Mouse (Mus musculus): ENCODE measurements at regions not wholly inside any gene's neighbourhood (a gene's known extent, or its start where the extent isn't known, plus 50 kb on each side); places are given as distances from the start of the nearest gene placed in this dataset.

DNA sequence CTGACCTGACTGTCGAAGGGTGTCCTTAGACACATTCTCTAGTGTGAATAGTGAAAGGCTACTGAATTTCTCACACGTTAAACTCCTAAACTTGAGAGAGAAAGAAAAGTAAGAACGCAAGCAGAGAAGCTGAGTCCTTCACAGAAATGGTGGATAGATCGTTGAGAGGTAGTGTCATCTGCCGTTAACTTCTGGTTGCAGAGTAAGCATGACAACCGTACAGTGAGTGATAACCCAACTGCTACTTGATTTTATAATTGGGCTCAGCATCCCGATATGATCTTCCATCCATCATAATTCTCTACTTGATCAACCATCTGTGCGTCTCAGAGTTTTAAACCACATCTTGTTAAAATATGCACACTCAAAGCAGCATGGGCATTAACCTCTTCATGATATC lies 63.3 kb upstream of the Dnah5 start:
- H3K4me3 ChIP-seq (ENCODE audit: low read depth, low read length): no peak overlapping the region
- H3K27ac ChIP-seq (ENCODE audit: low read depth, low read length): no peak overlapping the region
- DNase-seq (ENCODE audit: low spot score): no peak
- no peak for ATAC-seq (ENCODE audit: low FRiP score)
- WGBS: 96% methylated on average over 8 of the region's 8 CpGs
- no peak overlapping the region for H3K9ac ChIP-seq (replicated peaks; ENCODE audit: low read length, poor library complexity, severe bottlenecking)
- no peak for TF ChIP-seq CTCF (IDR thresholded peaks at IDR 0.05)
- no peaks in the 10 kb centered on the region for H3K9me3 ChIP-seq (ENCODE audit: low read length)
- no peak overlapping the region for H3K4me2 ChIP-seq (ENCODE audit: low read depth, low read length, poor library complexity, severe bottlenecking)
- H3K4me1 ChIP-seq (ENCODE audit: insufficient read depth, low read length): no peaks in the 10 kb centered on the region
- no peaks in the 10 kb centered on the region for H3K27me3 ChIP-seq (ENCODE audit: insufficient read depth, low read length)
- no peaks in the 10 kb centered on the region for H3K36me3 ChIP-seq (ENCODE audit: insufficient read depth, low read length)

DNA sequence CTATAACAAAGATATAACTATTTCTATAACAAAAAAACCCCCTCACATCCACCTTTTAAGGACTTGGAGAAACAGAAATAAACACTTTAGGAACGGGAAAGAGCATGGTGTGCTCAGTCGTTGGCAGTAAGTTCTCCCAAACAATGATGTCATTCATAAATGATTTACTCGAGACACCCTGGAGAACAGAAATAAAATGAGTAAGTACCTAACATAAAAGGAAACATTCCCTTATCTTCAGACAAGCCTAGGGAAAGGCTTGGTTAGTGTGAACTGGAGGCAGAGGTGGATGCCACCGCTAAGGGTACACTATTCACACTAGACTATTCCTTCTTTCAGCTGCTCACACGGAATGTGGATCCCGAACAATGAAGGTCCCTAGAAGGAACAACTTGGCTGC lies 62.2 kb upstream of the Dnah5 start:
- WGBS: 75% methylated on average over 6 of the region's 6 CpGs
- DNase-seq (ENCODE audit: low spot score): no peak
- H3K4me1 ChIP-seq (ENCODE audit: insufficient read depth, low read length): no peaks in the 10 kb centered on the region
- no peaks in the 10 kb centered on the region for H3K27me3 ChIP-seq (ENCODE audit: insufficient read depth, low read length)
- no peaks in the 10 kb centered on the region for H3K36me3 ChIP-seq (ENCODE audit: insufficient read depth, low read length)
- H3K27ac ChIP-seq (ENCODE audit: low read depth, low read length): no peak overlapping the region
- H3K9ac ChIP-seq (replicated peaks; ENCODE audit: low read length, poor library complexity, severe bottlenecking): no peak overlapping the region
- no peak for TF ChIP-seq CTCF (IDR thresholded peaks at IDR 0.05)
- H3K4me2 ChIP-seq (ENCODE audit: low read depth, low read length, poor library complexity, severe bottlenecking): no peak overlapping the region
- no peak for ATAC-seq (ENCODE audit: low FRiP score)
- H3K9me3 ChIP-seq (ENCODE audit: low read length): no peaks in the 10 kb centered on the region
- no peak overlapping the region for H3K4me3 ChIP-seq (ENCODE audit: low read depth, low read length)

DNA sequence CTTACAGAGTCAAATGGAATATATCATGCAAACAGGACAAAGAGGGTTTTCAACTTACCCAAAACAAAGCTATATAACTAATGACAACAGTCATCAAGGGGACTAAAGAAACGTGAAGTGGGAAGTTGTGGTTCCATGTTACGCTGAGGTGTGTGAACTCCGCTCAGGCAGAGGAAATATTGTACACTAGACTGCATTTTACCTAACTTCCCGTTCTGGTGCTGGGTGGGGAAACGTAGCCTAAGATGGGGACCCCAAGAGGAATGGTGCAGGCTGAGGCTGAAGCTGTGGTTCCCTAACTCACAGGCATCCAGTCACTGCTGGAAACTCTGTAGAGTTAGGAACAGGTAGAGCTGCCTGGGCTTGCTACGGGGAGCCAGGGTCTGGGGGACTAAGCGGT lies 59.3 kb upstream of the Dnah5 start:
- no peak for DNase-seq (ENCODE audit: low spot score)
- TF ChIP-seq CTCF (IDR thresholded peaks at IDR 0.05): no peak
- H3K27ac ChIP-seq (ENCODE audit: low read depth, low read length): no peak overlapping the region
- ATAC-seq (ENCODE audit: low FRiP score): no peak
- WGBS: 89% methylated on average over 7 of the region's 7 CpGs
- no peak overlapping the region for H3K4me2 ChIP-seq (ENCODE audit: low read depth, low read length, poor library complexity, severe bottlenecking)
- H3K9ac ChIP-seq (replicated peaks; ENCODE audit: low read length, poor library complexity, severe bottlenecking): no peak overlapping the region
- no peaks in the 10 kb centered on the region for H3K36me3 ChIP-seq (ENCODE audit: insufficient read depth, low read length)
- H3K4me1 ChIP-seq (ENCODE audit: insufficient read depth, low read length): no peaks in the 10 kb centered on the region
- no peaks in the 10 kb centered on the region for H3K27me3 ChIP-seq (ENCODE audit: insufficient read depth, low read length)
- H3K9me3 ChIP-seq (ENCODE audit: low read length): no peaks in the 10 kb centered on the region
- no peak overlapping the region for H3K4me3 ChIP-seq (ENCODE audit: low read depth, low read length)

DNA sequence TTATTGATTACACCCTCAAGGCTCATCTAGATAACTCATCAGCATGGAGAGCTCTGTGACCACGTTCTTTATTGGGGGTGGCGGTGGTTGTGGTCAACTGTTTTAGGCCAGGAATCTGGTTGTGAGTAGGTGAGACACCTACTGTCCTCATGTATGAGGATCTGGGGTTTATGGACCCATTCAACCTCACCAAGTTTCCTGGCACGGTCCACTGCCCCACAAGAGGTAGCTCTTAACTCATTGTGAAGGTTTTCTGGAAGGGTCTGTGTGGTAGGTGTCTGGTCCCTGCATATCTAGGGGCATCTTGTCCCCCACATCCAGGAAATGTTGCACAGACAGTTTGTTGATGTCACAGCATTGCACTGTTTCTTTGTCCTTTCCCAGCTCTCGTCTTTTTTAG lies 58.7 kb upstream of the Dnah5 start:
- no peak for DNase-seq (ENCODE audit: low spot score)
- H3K4me3 ChIP-seq (ENCODE audit: low read depth, low read length): no peak overlapping the region
- no peak for ATAC-seq (ENCODE audit: low FRiP score)
- WGBS: 86% methylated on average over 4 of the region's 4 CpGs
- no peaks in the 10 kb centered on the region for H3K27me3 ChIP-seq (ENCODE audit: insufficient read depth, low read length)
- no peak overlapping the region for H3K4me2 ChIP-seq (ENCODE audit: low read depth, low read length, poor library complexity, severe bottlenecking)
- no peak for TF ChIP-seq CTCF (IDR thresholded peaks at IDR 0.05)
- no peaks in the 10 kb centered on the region for H3K9me3 ChIP-seq (ENCODE audit: low read length)
- H3K9ac ChIP-seq (replicated peaks; ENCODE audit: low read length, poor library complexity, severe bottlenecking): no peak overlapping the region
- no peak overlapping the region for H3K27ac ChIP-seq (ENCODE audit: low read depth, low read length)
- no peaks in the 10 kb centered on the region for H3K36me3 ChIP-seq (ENCODE audit: insufficient read depth, low read length)
- no peaks in the 10 kb centered on the region for H3K4me1 ChIP-seq (ENCODE audit: insufficient read depth, low read length)

DNA sequence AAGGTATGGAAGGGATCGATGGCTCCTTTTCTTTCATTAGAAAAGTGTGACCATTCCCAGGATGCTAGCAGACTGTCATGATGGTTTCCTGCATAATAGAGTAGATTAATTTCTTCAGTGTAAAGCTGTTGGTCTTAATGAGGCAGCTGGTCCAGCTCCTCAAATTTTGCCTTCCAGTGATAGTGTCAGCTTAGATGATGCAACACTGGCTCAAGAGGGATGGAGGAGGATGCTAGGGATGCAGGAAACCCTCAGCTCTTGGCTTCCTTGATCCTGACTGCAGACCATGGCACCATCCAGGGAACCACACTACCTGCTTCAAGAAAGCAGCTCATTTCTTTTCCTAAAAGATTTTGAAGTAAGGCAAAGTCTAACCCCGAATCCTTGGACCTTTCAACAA lies 51.9 kb upstream of the Dnah5 start:
- Histone ChIP-seq H3K27me3 (ENCODE audit: insufficient read depth, low read length) (no peaks in the 10 kb centered on the region), H3K36me3 (ENCODE audit: insufficient read depth, low read length) (no peaks in the 10 kb centered on the region), H3K4me1 (ENCODE audit: insufficient read depth, low read length) (0 out of 2 replicates have a peak, but pooled peaks cover 6% of the 10 kb centered on the region), H3K4me3 (ENCODE audit: low read depth, low read length) (no peak overlapping the region), H3K27ac (ENCODE audit: low read depth, low read length) (no peak overlapping the region), H3K9ac (replicated peaks; ENCODE audit: low read length, poor library complexity, severe bottlenecking) (no peak overlapping the region), H3K4me2 (ENCODE audit: low read depth, low read length, poor library complexity, severe bottlenecking) (no peak overlapping the region), H3K9me3 (ENCODE audit: low read length) (no peaks in the 10 kb centered on the region)
- 83% methylated on average over 2 of the region's 2 CpGs for WGBS
- TF ChIP-seq CTCF (IDR thresholded peaks at IDR 0.05): no peak
- DNase-seq (ENCODE audit: low spot score) (no peak), ATAC-seq (ENCODE audit: low FRiP score) (no peak)
